Mouse (Mus musculus): ENCODE measurements around the gene Prkar2b.

Prkar2b gene

GRCm38 (mm10) chr12:31925343-31925742 is 135.8 kb downstream of the Prkar2b start:
- DNase-seq (ENCODE audit: low read depth, low spot score) = no peak

GRCm38 (mm10) chr12:31924135-31924534 is 137.0 kb downstream of the Prkar2b start:
- DNase-seq (ENCODE audit: low read depth, low spot score) = no peak

- DNase-seq (ENCODE audit: low read depth, low spot score) = no peak
These were observed 140.4 kb downstream of the Prkar2b start for GRCm38 (mm10) chr12:31920464-31921405.

- peak; percentile 13 for DNase-seq (ENCODE audit: low read depth, low spot score)
These were observed 143.9 kb downstream of the Prkar2b start for GRCm38 (mm10) chr12:31917245-31917644.

- DNase-seq (ENCODE audit: low read depth, low spot score) = no peak
These were observed 144.4 kb downstream of the Prkar2b start for GRCm38 (mm10) chr12:31916691-31917090.

- peak; percentile 75 for DNase-seq (ENCODE audit: low read depth, low spot score)
These were observed 147.5 kb downstream of the Prkar2b start for GRCm38 (mm10) chr12:31913614-31914013.

GRCm38 (mm10) chr12:31912966-31913551 is 148.0 kb downstream of the Prkar2b start:
- DNase-seq (ENCODE audit: low read depth, low spot score) = no peak

Measured in 3T3-L1 (cell line).